ENCODE assay signal across 28 mouse cellular contexts in the genomic region with DNA sequence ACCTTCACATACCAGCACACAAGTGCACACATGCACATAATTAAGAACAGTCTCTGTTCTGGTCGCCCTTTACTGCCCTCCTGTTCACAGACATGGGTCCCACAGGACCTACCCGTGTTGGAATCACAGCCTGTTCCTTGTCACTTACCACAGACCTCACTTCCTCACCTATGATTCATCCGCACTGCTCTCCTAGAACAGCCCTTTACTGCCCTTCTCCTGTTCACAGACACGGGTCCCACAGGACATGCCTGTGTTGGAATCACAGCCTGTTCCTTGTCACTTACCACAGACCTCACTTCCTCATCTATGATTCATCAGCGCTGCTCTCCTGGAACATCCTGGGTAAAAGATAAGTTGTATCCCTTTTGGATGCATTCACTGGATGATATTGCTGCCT. TPM values are rescaled to one million over a fixed set of nuclear protein-coding genes. Genes with fewer than 3 reads are reported as not detected.
A peak's percentile ranks its signal among the peaks of the same experiment; 100 is the strongest.
DNase-seq lines count a peak whose midpoint lies in the region; ATAC-seq lines count a peak whose summit lies in the region.
"Had no signal": no experiment of that assay in that cellular context is flagged by ENCODE, and none has a peak within 500 bp of the region (broad histone marks: within the 10 kb centered on the region; RNA-seq: fewer than 3 reads in every experiment).

No protein-coding gene starts in this region.

- no peak overlapping the region for H3K27ac ChIP-seq in heart, embryonic 14.5 days (replicated peaks in 1 of 2; ENCODE audit: control insufficient read depth in 1 of 2, insufficient read depth in 1 of 2, low read depth in 2 of 2, low read length in 2 of 2)
- H3K27ac ChIP-seq in limb, embryonic 10.5 days, result 0 out of 2 replicates have a peak overlapping the region, but pooled peaks have one; percentile 14
- H3K27ac ChIP-seq: hindbrain, embryonic 13.5 days; limb, embryonic 15.5 days; liver, embryonic 13.5 days had no signal

- no peak overlapping the region for H3K4me3 ChIP-seq in heart, embryonic 14.5 days (ENCODE audit: control insufficient read depth in 1 of 2, insufficient read depth in 1 of 2, low read depth in 1 of 2, low read length in 2 of 2)
- no peak overlapping the region for H3K4me3 ChIP-seq in limb, embryonic 10.5 days
- H3K4me3 ChIP-seq: erythroblast, embryonic 14.5 days; hindbrain, embryonic 13.5 days; kidney, embryonic 15.5 days; limb, embryonic 15.5 days; liver, embryonic 13.5 days had no signal

- peak; percentile 54; the same call in 1 of the 2 replicates for ATAC-seq in heart, embryonic 14.5 days (ENCODE audit: insufficient number of reproducible peaks, insufficient read depth, low FRiP score, low read depth)
- ATAC-seq: forebrain, embryonic 16.5 days; lung, postnatal 0 days had no signal

- no peaks in the 10 kb centered on the region for H3K27me3 ChIP-seq in heart, embryonic 14.5 days (ENCODE audit: control insufficient read depth, insufficient read depth, low read length)
- H3K27me3 ChIP-seq in limb, embryonic 10.5 days (ENCODE audit: low read depth, poor library complexity, severe bottlenecking), result no peaks in the 10 kb centered on the region
- H3K27me3 ChIP-seq: hindbrain, embryonic 13.5 days; kidney, embryonic 15.5 days; limb, embryonic 15.5 days had no signal

- peaks cover 6% of the 10 kb centered on the region; the same call in 1 of the 2 replicates for H3K9me3 ChIP-seq in heart, embryonic 14.5 days (ENCODE audit: control insufficient read depth, low read length)
- H3K9me3 ChIP-seq in limb, embryonic 10.5 days (replicated peaks), result no peaks in the 10 kb centered on the region
- H3K9me3 ChIP-seq: hindbrain, embryonic 13.5 days; kidney, embryonic 15.5 days; limb, embryonic 15.5 days; liver, embryonic 13.5 days had no signal

- no peak overlapping the region for H3K4me2 ChIP-seq in heart, embryonic 14.5 days (ENCODE audit: low read length)
- H3K4me2 ChIP-seq: hindbrain, embryonic 13.5 days; kidney, embryonic 15.5 days; limb, embryonic 15.5 days; liver, embryonic 13.5 days had no signal

- DNase-seq in heart, postnatal 14 days, result no peak
- DNase-seq in 3134 (ENCODE audit: extremely low read depth, insufficient read length, low spot score) (peak; percentile 21), MN1 (ENCODE audit: low spot score) (peak; percentile 11)
- no peak for DNase-seq in limb, embryonic 10.5 days (ENCODE audit: low spot score)
- no peak for DNase-seq in adrenal gland, postnatal 10 days
- DNase-seq in adrenal gland, postnatal 25 days, result no peak
- no peak for DNase-seq in right cerebral cortex, postnatal 36 days (ENCODE audit: low spot score in 2 of 2)
- DNase-seq: adrenal gland, postnatal 14 days; cerebellum, adult 18-20 months; cerebellum, postnatal 10 days; gastrocnemius, postnatal 14 days; heart, postnatal 36 days; kidney, adult 18-20 months; kidney, postnatal 25 days; liver, embryonic 13.5 days; lung, adult 18-20 months; lung, postnatal 4 days; midbrain, embryonic 14.5 days; right cerebral cortex, postnatal 4 days; thymus, adult 2 months; thymus, postnatal 36 days had no signal

- intact Hi-C loops in heart, postnatal 14 days (cut with DNase I), result no loop called here

- H3K4me1 ChIP-seq in heart, embryonic 14.5 days (ENCODE audit: control insufficient read depth in 2 of 2, insufficient read depth in 2 of 2, low read length in 2 of 2), result peaks cover 0 to 3% of the 10 kb centered on the region in 2 experiments; a peak in 1 of 4 replicates
- H3K4me1 ChIP-seq in limb, embryonic 10.5 days, result peaks cover 11% of the 10 kb centered on the region
- H3K4me1 ChIP-seq: hindbrain, embryonic 13.5 days; liver, embryonic 13.5 days had no signal

- 33% methylated on average over 5 of the region's 5 CpGs for whole genome bisulfite sequencing in heart, embryonic 14.5 days
- WGBS in limb, embryonic 10.5 days, result 70% methylated on average over 5 of the region's 5 CpGs

- no peak overlapping the region for H3K9ac ChIP-seq in heart, embryonic 14.5 days (ENCODE audit: low read length)
- H3K9ac ChIP-seq: hindbrain, embryonic 13.5 days; kidney, embryonic 15.5 days; limb, embryonic 15.5 days; liver, embryonic 13.5 days had no signal

- H3K36me3 ChIP-seq in heart, embryonic 14.5 days (ENCODE audit: control insufficient read depth, insufficient read depth, low read length), result no peaks in the 10 kb centered on the region
- H3K36me3 ChIP-seq in limb, embryonic 10.5 days, result no peaks in the 10 kb centered on the region
- H3K36me3 ChIP-seq: hindbrain, embryonic 13.5 days; kidney, embryonic 15.5 days; limb, embryonic 15.5 days; liver, embryonic 13.5 days had no signal

RNA-seq across cellular contexts. Expression of a gene that starts 33.4 kb away (rescaled TPM):
- 16.1 and 16.3 TPM in 2 replicates for polyA plus RNA-seq in heart, embryonic 14.5 days (2014; fragmentation: Nextera tagmentation; extraction: Ambion mirVana)
- 10 to 100 TPM; 11.6 to 11.8 TPM for total RNA-seq in heart, postnatal 14 days (2021)
- polyA plus RNA-seq in limb, embryonic 10.5 days (2016; fragmentation: Nextera tagmentation; extraction: Ambion mirVana), result 22.7 and 24.7 TPM in 2 replicates
- total RNA-seq in adrenal gland, postnatal 10 days (2021), result 10 to 100 TPM; 14.9 to 17.6 TPM
- 17.0 and 17.2 TPM in 2 replicates for total RNA-seq in adrenal gland, postnatal 25 days (2021)

RNA-seq across cellular contexts. Expression of a gene that starts 42.7 kb away (rescaled TPM):
- 47.4 and 50.2 TPM in 2 replicates for polyA plus RNA-seq in heart, embryonic 14.5 days (2014; fragmentation: Nextera tagmentation; extraction: Ambion mirVana)
- total RNA-seq in heart, postnatal 14 days (2021), result 10 to 100 TPM; 20.4 to 21.0 TPM
- 39.3 and 42.8 TPM in 2 replicates for polyA plus RNA-seq in limb, embryonic 10.5 days (2016; fragmentation: Nextera tagmentation; extraction: Ambion mirVana)
- 10 to 100 TPM; 40.5 to 41.1 TPM for total RNA-seq in adrenal gland, postnatal 10 days (2021)
- total RNA-seq in adrenal gland, postnatal 25 days (2021), result 43.1 and 56.9 TPM in 2 replicates

Comparison
In these comparisons a context has a peak if more than half of its experiments do, and no peak if none do; other contexts are left out.
1. DNase-seq: peak in 3134 (single experiment) and MN1 (single experiment); none in heart, postnatal 14 days (0 of 2), limb, embryonic 10.5 days (single experiment), adrenal gland, postnatal 10 days (single experiment), adrenal gland, postnatal 25 days (single experiment) and right cerebral cortex, postnatal 36 days (0 of 2).